Mouse (Mus musculus) forebrain, embryonic 12.5 days (tissue): ENCODE data around the gene Sh3d19. TPM values are rescaled to one million over a fixed set of nuclear protein-coding genes. Genes with fewer than 3 reads are reported as not detected.

Experiments used
- ATAC-seq: fragments of 200-750 bp; cut with Nextera tagmentation; 2 replicates; pipeline ENCODE4 v1.8.0; 2017; ENCODE audit warnings: moderate TSS enrichment; ENCODE audit not compliant: low FRiP score
- H3K27ac ChIP-seq: fragments of 300-500 bp; sonication (generic); 2 replicates; pipeline ENCODE4 v1.5.1; 2016; ENCODE audit warnings: mild to moderate bottlenecking
- H3K27me3 ChIP-seq: fragments of 300-500 bp; sonication (generic); 2 replicates; pipeline ENCODE4 v1.6.1; 2016; ENCODE audit warnings: mild to moderate bottlenecking
- H3K36me3 ChIP-seq: fragments of 300-500 bp; sonication (generic); replicated peaks from 2 replicates; pipeline ENCODE4 v1.6.1; 2016; ENCODE audit warnings: mild to moderate bottlenecking
- H3K4me1 ChIP-seq: fragments of 300-500 bp; sonication (generic); 2 replicates; pipeline ENCODE4 v1.6.1; 2016
- H3K4me2 ChIP-seq: fragments of 300-500 bp; sonication (generic); 2 replicates; pipeline ENCODE4 v1.6.1; 2016; ENCODE audit warnings: mild to moderate bottlenecking, moderate library complexity
- H3K4me3 ChIP-seq: fragments of 300-500 bp; sonication (generic); replicated peaks from 2 replicates; pipeline ENCODE4 v1.5.1; 2016; ENCODE audit warnings: mild to moderate bottlenecking
- H3K9ac ChIP-seq: fragments of 300-500 bp; sonication (generic); 2 replicates; pipeline ENCODE4 v1.6.1; 2016; ENCODE audit warnings: mild to moderate bottlenecking
- H3K9me3 ChIP-seq: fragments of 300-500 bp; sonication (generic); 2 replicates; pipeline ENCODE4 v1.6.1; 2016
- WGBS: fragments of 180-500 bp; shearing (Covaris S2); methylation state at CpG from one replicate; pipeline ENCODE4 v1.1.7; 2016; 5-methylcytosine and 5-hydroxymethylcytosine counted together
- polyA plus RNA-seq: library from polyadenylated mRNA; unstranded; fragments of >200 nt; fragmentation: Nextera tagmentation; extraction: Ambion mirVana; gene quantifications from 2 replicates; pipeline ENCODE4 v1.2.1, GENCODE M21; 2016

Gene Sh3d19
- polyA plus RNA-seq, 1 experiment from 2014 or later: 9.1 TPM

GRCm38 (mm10) chr3:86136936-86137574, 166.1 kb downstream of the Sh3d19 start:
- 93% methylated on average over 6 of the region's 6 CpGs for WGBS
- Histone ChIP-seq H3K27me3 (no peaks in the 10 kb centered on the region), H3K4me2 (no peak overlapping the region), H3K9ac (no peak overlapping the region), H3K36me3 (peaks cover 62% of the 10 kb centered on the region), H3K4me3 (no peak overlapping the region), H3K4me1 (peaks cover 13% of the 10 kb centered on the region), H3K9me3 (no peaks in the 10 kb centered on the region), H3K27ac (no peak overlapping the region)
- no peak for ATAC-seq

GRCm38 (mm10) chr3:86139660-86140059, 168.8 kb downstream of the Sh3d19 start:
- peaks cover 61% of the 10 kb centered on the region for H3K36me3 ChIP-seq
- peaks cover 15% of the 10 kb centered on the region for H3K4me1 ChIP-seq
- H3K27me3 ChIP-seq: no peaks in the 10 kb centered on the region
- no peak overlapping the region for H3K4me2 ChIP-seq
- WGBS: 95% methylated on average over 4 of the region's 4 CpGs
- no peak overlapping the region for H3K9ac ChIP-seq
- H3K4me3 ChIP-seq: no peak overlapping the region
- H3K9me3 ChIP-seq: no peaks in the 10 kb centered on the region
- H3K27ac ChIP-seq: no peak overlapping the region
- ATAC-seq: no peak

GRCm38 (mm10) chr3:86141366-86141765, 170.5 kb downstream of the Sh3d19 start:
- Histone ChIP-seq H3K9me3 (no peaks in the 10 kb centered on the region), H3K4me3 (peak overlapping the region; percentile 95), H3K9ac (peak overlapping the region; percentile 93), H3K27ac (no peak overlapping the region; the same call in 1 of the 2 replicates), H3K4me1 (peaks cover 15% of the 10 kb centered on the region), H3K27me3 (no peaks in the 10 kb centered on the region), H3K4me2 (peak overlapping the region; percentile 79), H3K36me3 (peaks cover 44% of the 10 kb centered on the region)
- WGBS: 20% methylated on average over 7 of the region's 7 CpGs
- ATAC-seq: no peak

GRCm38 (mm10) chr3:86141886-86142262, 171.0 kb downstream of the Sh3d19 start:
- ATAC-seq: no peak; the same call in 1 of the 2 replicates
- Histone ChIP-seq H3K4me1 (peaks cover 15% of the 10 kb centered on the region), H3K9ac (peak overlapping the region; percentile 93), H3K36me3 (peaks cover 40% of the 10 kb centered on the region), H3K27me3 (no peaks in the 10 kb centered on the region), H3K9me3 (no peaks in the 10 kb centered on the region), H3K4me3 (peak overlapping the region; percentile 95), H3K27ac (peak overlapping the region; percentile 90), H3K4me2 (peak overlapping the region; percentile 79)
- WGBS: under 1% methylated on average over 18 of the region's 18 CpGs

GRCm38 (mm10) chr3:86142263-86142933, 171.5 kb downstream of the Sh3d19 start, which contains the start of gene Rps3a1:
TSS of gene Rps3a1 (minus strand) at chr3:86142702.
- no peaks in the 10 kb centered on the region for H3K27me3 ChIP-seq
- no peaks in the 10 kb centered on the region for H3K9me3 ChIP-seq
- H3K4me1 ChIP-seq: peaks cover 15% of the 10 kb centered on the region
- H3K27ac ChIP-seq: peak within 1 kb of the TSS; percentile 90
- H3K4me3 ChIP-seq: peak within 1 kb of the TSS; percentile 95
- peak within 1 kb of the TSS; percentile 79 for H3K4me2 ChIP-seq
- ATAC-seq: peak; percentile 97
- under 1% methylated on average over 76 of the region's 77 CpGs for WGBS
- H3K9ac ChIP-seq: peak within 1 kb of the TSS; percentile 93
- H3K36me3 ChIP-seq: peaks cover 35% of the 10 kb centered on the region

- H3K27ac ChIP-seq: no peak overlapping the region
- H3K4me3 ChIP-seq: peak overlapping the region; percentile 95
- WGBS: 41% methylated on average over 6 of the region's 6 CpGs
These were observed 172.0 kb downstream of the Sh3d19 start for GRCm38 (mm10) chr3:86142934-86143317.

GRCm38 (mm10) chr3:86143343-86143742, 172.4 kb downstream of the Sh3d19 start:
- Histone ChIP-seq H3K4me2 (no peak overlapping the region), H3K27me3 (no peaks in the 10 kb centered on the region), H3K9me3 (no peaks in the 10 kb centered on the region), H3K4me1 (peaks cover 15% of the 10 kb centered on the region), H3K9ac (no peak overlapping the region), H3K4me3 (no peak overlapping the region), H3K36me3 (peaks cover 26% of the 10 kb centered on the region), H3K27ac (no peak overlapping the region)
- 82% methylated on average over 6 of the region's 6 CpGs for WGBS
- no peak for ATAC-seq

More at GRCm38 (mm10) chr3:86142934-86143317, 172.0 kb downstream of the Sh3d19 start:
- H3K9me3 ChIP-seq: no peaks in the 10 kb centered on the region
- peak overlapping the region; percentile 49 for H3K9ac ChIP-seq
- H3K4me1 ChIP-seq: peaks cover 15% of the 10 kb centered on the region
- peak; percentile 10 for ATAC-seq
- peaks cover 30% of the 10 kb centered on the region for H3K36me3 ChIP-seq
- H3K27me3 ChIP-seq: no peaks in the 10 kb centered on the region
- H3K4me2 ChIP-seq: peak overlapping the region; percentile 34; the same call in 1 of the 2 replicates

- Histone ChIP-seq H3K4me2 (no peak overlapping the region), H3K4me3 (no peak overlapping the region), H3K4me1 (0 out of 2 replicates have a peak, but pooled peaks cover 8% of the 10 kb centered on the region), H3K27me3 (no peaks in the 10 kb centered on the region), H3K36me3 (no peaks in the 10 kb centered on the region), H3K9me3 (no peaks in the 10 kb centered on the region), H3K27ac (no peak overlapping the region), H3K9ac (no peak overlapping the region)
- WGBS: 76% methylated on average over 6 of the region's 6 CpGs
- no peak for ATAC-seq
These were observed 178.2 kb downstream of the Sh3d19 start for GRCm38 (mm10) chr3:86149063-86149462.

GRCm38 (mm10) chr3:86149521-86149920, 178.6 kb downstream of the Sh3d19 start:
- no peaks in the 10 kb centered on the region for H3K27me3 ChIP-seq
- no peak overlapping the region for H3K4me3 ChIP-seq
- 0 out of 2 replicates have a peak overlapping the region, but pooled peaks have one; percentile 21 for H3K27ac ChIP-seq
- no peak overlapping the region for H3K9ac ChIP-seq
- no peak overlapping the region for H3K4me2 ChIP-seq
- H3K36me3 ChIP-seq: no peaks in the 10 kb centered on the region
- H3K4me1 ChIP-seq: 0 out of 2 replicates have a peak, but pooled peaks cover 8% of the 10 kb centered on the region
- H3K9me3 ChIP-seq: no peaks in the 10 kb centered on the region
- ATAC-seq: no peak
- 69% methylated on average over 9 of the region's 9 CpGs for WGBS

- H3K27ac ChIP-seq: no peak overlapping the region
- 87% methylated on average over 8 of the region's 8 CpGs for WGBS
- ATAC-seq: no peak
These were observed 198.0 kb downstream of the Sh3d19 start for GRCm38 (mm10) chr3:86168841-86169425.

GRCm38 (mm10) chr3:86179714-86180113, 208.8 kb downstream of the Sh3d19 start:
- H3K9ac ChIP-seq: no peak overlapping the region
- H3K4me1 ChIP-seq: no peaks in the 10 kb centered on the region
- H3K9me3 ChIP-seq: no peaks in the 10 kb centered on the region
- 88% methylated on average over 7 of the region's 7 CpGs for WGBS
- no peak overlapping the region for H3K4me2 ChIP-seq
- no peaks in the 10 kb centered on the region for H3K36me3 ChIP-seq
- H3K27ac ChIP-seq: no peak overlapping the region
- no peak overlapping the region for H3K4me3 ChIP-seq
- H3K27me3 ChIP-seq: no peaks in the 10 kb centered on the region
- ATAC-seq: no peak

More at GRCm38 (mm10) chr3:86168841-86169425, 198.0 kb downstream of the Sh3d19 start:
- H3K36me3 ChIP-seq: no peaks in the 10 kb centered on the region
- no peak overlapping the region for H3K9ac ChIP-seq
- no peaks in the 10 kb centered on the region for H3K27me3 ChIP-seq
- H3K9me3 ChIP-seq: no peaks in the 10 kb centered on the region
- no peak overlapping the region for H3K4me3 ChIP-seq
- H3K4me1 ChIP-seq: no peaks in the 10 kb centered on the region
- H3K4me2 ChIP-seq: no peak overlapping the region
